Mouse (Mus musculus): Measurements from ENCODE around the gene Pakap.

- TF ChIP-seq CTCF (conservative IDR thresholded peaks at IDR 0.05; ENCODE audit: insufficient read depth, insufficient read length, low read depth, low read length) (no peak), POLR2A (IDR thresholded peaks at IDR 0.05; ENCODE audit: low read depth, low read length) (no peak)
Measured at GRCm38 (mm10) chr4:57904638-57905037, 336.7 kb downstream of the Pakap start.
